Mouse (Mus musculus): Measurements from ENCODE around the gene Lipf. TPM values are rescaled to one million over a fixed set of nuclear protein-coding genes. Genes with fewer than 3 reads are reported as not detected.

Gene Lipf
- 0.10 TPM in 1 of 2 replicates, not detected in the other for polyA plus RNA-seq (2015; fragmentation: Nextera tagmentation; extraction: Ambion mirVana)

DNA sequence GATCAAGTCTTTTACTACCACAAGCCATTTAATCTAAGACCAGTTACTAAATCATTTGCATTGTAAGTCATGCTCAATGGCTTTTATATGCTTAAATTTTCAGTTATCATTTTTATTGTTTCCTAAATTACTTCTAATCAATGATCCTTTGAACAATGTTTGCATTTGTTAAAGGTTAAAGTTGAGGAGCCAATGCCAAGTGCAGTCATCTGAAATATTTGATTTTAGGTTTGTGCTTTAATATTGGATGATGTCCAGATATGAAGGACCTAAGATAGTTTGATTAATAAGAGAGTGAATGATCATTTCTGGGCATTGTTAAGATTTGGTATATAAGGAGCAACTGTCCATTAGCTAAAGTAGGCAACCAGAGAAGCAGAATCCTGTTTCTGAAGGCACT is at the start of gene Lipf:
Lipf (plus strand) TSS at position 301 of the 400 bp plus-strand sequence.

DNA sequence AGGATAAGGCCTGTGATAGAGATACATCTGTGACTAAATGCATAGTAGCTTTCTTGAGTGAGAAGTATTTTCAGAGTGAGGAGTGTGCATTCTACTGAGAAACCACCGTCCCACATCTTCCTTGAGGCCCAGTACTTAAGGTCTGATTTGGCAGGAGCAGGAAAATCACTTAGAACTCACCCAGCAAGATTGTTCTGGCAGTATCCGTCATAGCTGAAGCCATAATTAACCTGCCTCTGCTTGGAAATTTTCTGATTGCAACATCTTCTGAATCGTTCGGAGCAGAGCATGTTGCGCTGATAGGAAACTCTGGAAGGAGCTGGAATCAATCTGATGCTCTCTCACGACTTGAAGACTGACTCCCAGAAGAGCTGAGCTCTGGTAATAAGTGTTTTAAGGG is 47.0 kb downstream of the Lipf start, which contains the start of gene Lipk:
Lipk (plus strand) TSS at position 289 of the 400 bp plus-strand sequence.

Other genes with a start within 250 kb of the Lipf start
- gene Lipo2, start 209.8 kb upstream of the Lipf start, polyA plus RNA-seq (2015; fragmentation: Nextera tagmentation; extraction: Ambion mirVana): 0.14 and 0.28 TPM in 2 replicates
- gene Lipo3, start 199.2 kb upstream of the Lipf start, polyA plus RNA-seq (2015; fragmentation: Nextera tagmentation; extraction: Ambion mirVana): 6.1 and 6.7 TPM in 2 replicates
- gene Lipo1, start 173.7 kb upstream of the Lipf start, polyA plus RNA-seq (2015; fragmentation: Nextera tagmentation; extraction: Ambion mirVana): not detected in 2 replicates
- 0.83 TPM in 1 of 2 replicates, not detected in the other for gene Lipk, start 47.1 kb downstream of the Lipf start, polyA plus RNA-seq (2015; fragmentation: Nextera tagmentation; extraction: Ambion mirVana)
- gene Lipn, start 106.2 kb downstream of the Lipf start, polyA plus RNA-seq (2015; fragmentation: Nextera tagmentation; extraction: Ambion mirVana): 0.19 TPM in 1 of 2 replicates, not detected in the other
- 1.2 TPM in 1 of 2 replicates, not detected in the other for gene Lipm, start 139.7 kb downstream of the Lipf start, polyA plus RNA-seq (2015; fragmentation: Nextera tagmentation; extraction: Ambion mirVana)
- gene Ankrd22, start 204.9 kb downstream of the Lipf start, polyA plus RNA-seq (2015; fragmentation: Nextera tagmentation; extraction: Ambion mirVana): 0.38 TPM in 1 of 2 replicates, not detected in the other
- gene Stambpl1, start 231.0 kb downstream of the Lipf start, polyA plus RNA-seq (2015; fragmentation: Nextera tagmentation; extraction: Ambion mirVana): 3.0 and 3.8 TPM in 2 replicates